Comparison of ENCODE assay signal across 9 mouse cellular contexts in the genomic region with DNA sequence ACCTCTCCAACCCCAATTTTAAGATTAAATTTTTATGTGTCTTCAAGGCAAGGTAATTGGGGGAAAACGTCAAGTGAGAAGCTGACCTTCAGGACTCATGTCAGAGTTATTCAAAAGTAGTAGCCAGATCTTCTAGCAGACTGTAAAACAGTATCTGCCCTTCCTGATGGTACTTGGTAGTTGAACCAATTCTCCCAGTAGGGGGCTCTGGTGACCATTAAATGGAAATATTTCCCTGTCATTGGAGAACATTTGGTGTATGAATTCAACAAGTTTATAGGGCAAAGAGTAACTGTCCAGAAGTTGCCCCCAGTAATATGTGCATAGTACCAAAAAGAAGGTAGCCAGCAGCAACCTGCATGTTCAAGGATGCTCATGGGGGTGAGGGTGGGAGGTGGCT.
DNase-seq lines count a peak whose midpoint lies in the region; ATAC-seq lines count a peak whose summit lies in the region.
"Had no signal": no experiment of that assay in that cellular context is flagged by ENCODE, and none has a peak within 500 bp of the region (broad histone marks: within the 10 kb centered on the region; RNA-seq: fewer than 3 reads in every experiment).

No protein-coding gene starts in this region.

- H3K4me2 ChIP-seq in midbrain, embryonic 15.5 days: no peak overlapping the region
- H3K4me2 ChIP-seq: heart, embryonic 15.5 days had no signal

- DNase-seq in heart, adult 18-20 months: peak; percentile 33 to 68
- DNase-seq in heart, postnatal 25 days (ENCODE audit: low spot score): no peak
- DNase-seq in midbrain, embryonic 10.5 days (ENCODE audit: low spot score): no peak
- peak; percentile 68 to 77 for DNase-seq in cerebellum, postnatal 10 days
- peak; percentile 77 for DNase-seq in retina, embryonic 14.5 days (ENCODE audit: low spot score)
- no peak for DNase-seq in urinary bladder, postnatal 36 days (ENCODE audit: low spot score in 2 of 2)
- no peak for DNase-seq in thymus, postnatal 4 days

- H3K4me3 ChIP-seq in midbrain, embryonic 15.5 days: no peak overlapping the region
- H3K4me3 ChIP-seq in midbrain, embryonic 10.5 days: no peak overlapping the region
- H3K4me3 ChIP-seq: heart, embryonic 15.5 days had no signal

- no peaks in the 10 kb centered on the region for H3K36me3 ChIP-seq in midbrain, embryonic 15.5 days (replicated peaks)
- no peaks in the 10 kb centered on the region for H3K36me3 ChIP-seq in midbrain, embryonic 10.5 days
- H3K36me3 ChIP-seq: heart, embryonic 15.5 days had no signal

- ATAC-seq in midbrain, embryonic 15.5 days (replicated peaks): 0 out of 2 replicates have a peak, but pooled peaks have one; percentile 39

- 44% methylated on average over 1 of the region's 1 CpGs for WGBS in midbrain, embryonic 15.5 days
- WGBS in midbrain, embryonic 10.5 days: 75% methylated on average over 1 of the region's 1 CpGs

- H3K27ac ChIP-seq in midbrain, embryonic 15.5 days: no peak overlapping the region
- H3K27ac ChIP-seq in midbrain, embryonic 10.5 days (replicated peaks): no peak overlapping the region
- H3K27ac ChIP-seq: heart, embryonic 15.5 days had no signal

- intact Hi-C loops in heart, postnatal 25 days (cut with DNase I): loop anchor here (2.0 to 5.0 kb wide), 4 partner anchors 67 to 467 kb away; partner anchors contain the start of genes Gm10645, Ndufb7 and Tbc1d9

- H3K9me3 ChIP-seq in midbrain, embryonic 15.5 days: no peaks in the 10 kb centered on the region
- H3K9me3 ChIP-seq in midbrain, embryonic 10.5 days (replicated peaks): no peaks in the 10 kb centered on the region
- H3K9me3 ChIP-seq: heart, embryonic 15.5 days had no signal

- no peaks in the 10 kb centered on the region for H3K27me3 ChIP-seq in midbrain, embryonic 15.5 days (replicated peaks)
- H3K27me3 ChIP-seq in midbrain, embryonic 10.5 days (ENCODE audit: low read depth, poor library complexity, severe bottlenecking): no peaks in the 10 kb centered on the region
- H3K27me3 ChIP-seq: heart, embryonic 15.5 days had no signal

- H3K4me1 ChIP-seq in midbrain, embryonic 15.5 days: no peaks in the 10 kb centered on the region
- peaks cover 10% of the 10 kb centered on the region; the same call in 1 of the 2 replicates for H3K4me1 ChIP-seq in midbrain, embryonic 10.5 days
- H3K4me1 ChIP-seq: heart, embryonic 15.5 days had no signal

- H3K9ac ChIP-seq in midbrain, embryonic 15.5 days: no peak overlapping the region
- H3K9ac ChIP-seq: heart, embryonic 15.5 days had no signal

Comparison
In these comparisons a context has a peak if more than half of its experiments do, and no peak if none do; other contexts are left out.
1. DNase-seq: peak in heart, adult 18-20 months (2 of 2), cerebellum, postnatal 10 days (2 of 2) and retina, embryonic 14.5 days (single experiment); none in heart, postnatal 25 days (single experiment), midbrain, embryonic 10.5 days (single experiment), urinary bladder, postnatal 36 days (0 of 2) and thymus, postnatal 4 days (single experiment).